Mouse (Mus musculus) bone marrow, adult 2 months (tissue): ENCODE data around the gene Cacfd1. TPM values are rescaled to one million over a fixed set of nuclear protein-coding genes. Genes with fewer than 3 reads are reported as not detected.

Experiments
- H3K27ac ChIP-seq: fragments of 200-500 bp; 2 replicates; pipeline ENCODE4 v1.5.1; 2012; ENCODE audit warnings: low read depth, mild to moderate bottlenecking, control low read depth, inconsistent platforms, low read length; ENCODE audit not compliant: control insufficient read depth, poor library complexity, insufficient read depth
- H3K4me1 ChIP-seq: fragments of 200-500 bp; 2 replicates; pipeline ENCODE4 v1.6.1; 2011; ENCODE audit warnings: low read length; ENCODE audit not compliant: control insufficient read depth, insufficient read depth
- H3K4me3 ChIP-seq: fragments of 200-500 bp; replicated peaks from 2 replicates; pipeline ENCODE3; 2011; ENCODE audit warnings: mild to moderate bottlenecking, low read depth, low read length, control low read depth; ENCODE audit not compliant: control insufficient read depth
- CTCF ChIP-seq: fragments of 200-500 bp; IDR thresholded peaks from 2 replicates; pipeline ENCODE4 v1.5.1; 2011; ENCODE audit warnings: low read length, control low read depth; ENCODE audit not compliant: control insufficient read depth, insufficient read depth
- POLR2A ChIP-seq: fragments of 200-500 bp; IDR thresholded peaks from 2 replicates; pipeline ENCODE4 v1.6.1; 2011; ENCODE audit warnings: low read depth, mild to moderate bottlenecking, control low read depth, low read length, borderline replicate concordance; ENCODE audit not compliant: control insufficient read depth
- WGBS: fragments of 180-500 bp; shearing (Covaris S2); methylation state at CpG from one replicate; pipeline ENCODE4 v1.1.7; 2018; 5-methylcytosine and 5-hydroxymethylcytosine counted together
- polyA plus RNA-seq: library from polyadenylated mRNA; stranded (reverse); fragments of >200 nt; gene quantifications from 2 replicates; pipeline ENCODE4 v1.2.4, GENCODE M21; 2011; ENCODE audit warnings: low replicate concordance; ENCODE audit not compliant: missing spikeins, insufficient read depth, insufficient read length

Cacfd1 gene
- polyA plus RNA-seq, result 11.8 and 20.8 TPM in 2 replicates

DNA sequence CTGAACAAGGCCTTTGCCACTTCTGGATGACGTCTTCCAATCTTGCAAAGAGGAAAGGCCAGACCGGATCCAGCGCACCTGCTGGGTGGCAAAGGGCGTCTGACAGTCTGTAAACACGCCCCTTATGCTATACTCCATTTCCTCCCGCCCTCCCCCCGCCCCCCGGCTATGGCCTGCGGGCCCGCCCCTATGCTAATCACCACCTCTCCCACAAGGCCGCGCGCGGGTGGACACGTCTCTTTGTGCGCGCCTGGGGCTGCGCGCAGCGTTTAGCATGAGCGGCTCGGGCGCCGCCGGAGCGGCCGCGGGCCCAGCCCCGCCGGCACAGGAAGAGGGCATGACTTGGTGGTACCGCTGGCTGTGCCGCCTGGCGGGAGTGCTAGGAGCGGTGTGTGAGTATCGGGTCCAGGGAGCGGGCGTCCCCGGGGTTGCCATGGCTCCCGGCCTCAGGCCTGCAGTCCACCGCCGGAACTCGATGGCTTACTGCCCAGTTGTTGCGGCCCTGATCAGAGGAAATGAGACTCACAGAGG is at the start of gene Cacfd1:
Cacfd1 (plus strand) TSS at position 213 of the 531 bp plus-strand sequence.
- TF ChIP-seq CTCF (no peak), POLR2A (peak; percentile 32; the same call in 1 of the 2 replicates)
- Histone ChIP-seq H3K4me3 (peak within 1 kb of the TSS; percentile 72), H3K27ac (peak within 1 kb of the TSS; percentile 70), H3K4me1 (peaks cover 4% of the 10 kb centered on the region; the same call in 1 of the 2 replicates)
- under 1% methylated on average over 43 of the region's 43 CpGs for WGBS

DNA sequence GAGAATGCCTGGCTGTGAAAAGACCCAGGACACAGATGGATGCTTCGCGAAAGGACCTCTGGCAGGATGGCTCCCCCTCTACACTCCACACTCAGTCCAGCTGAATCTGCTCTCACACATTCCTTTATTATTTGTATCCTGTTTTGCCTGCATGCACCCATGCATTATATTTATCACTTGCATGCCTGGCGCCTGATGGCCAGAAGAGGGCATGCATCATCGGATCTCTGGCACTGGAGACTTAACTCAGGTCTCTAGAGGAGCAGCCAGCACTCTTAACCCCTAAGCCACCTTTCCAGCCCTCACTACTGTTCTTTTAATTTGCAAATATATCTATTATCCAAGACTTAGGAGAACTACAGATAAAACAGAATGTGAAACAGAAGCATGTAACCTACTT is 49.0 kb upstream of the Cacfd1 start:
- Histone ChIP-seq H3K27ac (no peak overlapping the region), H3K4me3 (no peak overlapping the region), H3K4me1 (no peaks in the 10 kb centered on the region; the same call in 1 of the 2 replicates)
- WGBS, result 77% methylated on average over 4 of the region's 4 CpGs
- TF ChIP-seq POLR2A (no peak), CTCF (peak; percentile 20; the same call in 1 of the 2 replicates)

DNA sequence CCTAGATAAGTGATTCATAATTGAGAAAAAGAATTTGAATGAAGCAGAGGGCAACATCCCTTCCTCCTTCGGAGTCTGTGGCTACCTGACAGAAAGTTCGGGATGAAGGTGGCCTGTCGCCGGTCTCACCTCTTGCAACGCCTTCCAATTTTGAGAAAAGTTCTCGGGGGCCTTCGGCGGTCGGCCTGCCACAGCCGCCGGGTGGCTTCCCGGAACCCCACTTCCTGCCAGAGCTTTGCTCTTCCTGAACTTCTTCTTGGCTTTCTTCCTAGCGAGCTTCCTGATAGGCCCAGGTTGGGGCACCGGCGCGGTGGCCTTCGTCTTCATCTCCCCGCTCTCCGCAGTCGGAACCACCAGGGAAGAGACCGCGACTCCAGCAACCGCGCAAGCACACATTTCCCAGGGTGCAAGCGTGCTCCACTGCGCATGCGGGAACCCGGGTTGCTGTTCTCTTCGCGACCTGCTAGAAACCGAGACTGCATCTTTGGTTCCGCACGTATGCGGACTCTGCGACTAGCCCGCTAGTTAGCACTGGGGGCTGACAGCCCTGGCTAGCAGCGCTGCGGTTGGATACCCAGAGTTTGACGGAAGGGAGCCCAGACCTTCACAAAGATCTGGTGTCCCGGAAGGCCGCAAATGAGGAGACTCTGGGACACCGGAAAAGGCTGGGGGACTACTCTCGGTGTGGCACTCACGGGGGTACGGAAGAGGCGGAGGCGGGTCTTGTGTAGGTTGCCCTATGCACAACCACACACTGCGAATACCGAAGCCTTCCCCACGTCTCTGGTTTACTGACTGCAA is 45.6 kb upstream of the Cacfd1 start, which contains the start of gene Rexo4:
Rexo4 (minus strand) TSS at position 464 of the 801 bp plus-strand sequence.
- H3K27ac ChIP-seq, result peak within 1 kb of the TSS; percentile 92
- H3K4me3 ChIP-seq, result peak within 1 kb of the TSS; percentile 73
- H3K4me1 ChIP-seq, result no peaks in the 10 kb centered on the region; the same call in 1 of the 2 replicates
- TF ChIP-seq CTCF (no peak), POLR2A (peak; percentile 58; the same call in 1 of the 2 replicates)
- WGBS, result under 1% methylated on average over 50 of the region's 50 CpGs

DNA sequence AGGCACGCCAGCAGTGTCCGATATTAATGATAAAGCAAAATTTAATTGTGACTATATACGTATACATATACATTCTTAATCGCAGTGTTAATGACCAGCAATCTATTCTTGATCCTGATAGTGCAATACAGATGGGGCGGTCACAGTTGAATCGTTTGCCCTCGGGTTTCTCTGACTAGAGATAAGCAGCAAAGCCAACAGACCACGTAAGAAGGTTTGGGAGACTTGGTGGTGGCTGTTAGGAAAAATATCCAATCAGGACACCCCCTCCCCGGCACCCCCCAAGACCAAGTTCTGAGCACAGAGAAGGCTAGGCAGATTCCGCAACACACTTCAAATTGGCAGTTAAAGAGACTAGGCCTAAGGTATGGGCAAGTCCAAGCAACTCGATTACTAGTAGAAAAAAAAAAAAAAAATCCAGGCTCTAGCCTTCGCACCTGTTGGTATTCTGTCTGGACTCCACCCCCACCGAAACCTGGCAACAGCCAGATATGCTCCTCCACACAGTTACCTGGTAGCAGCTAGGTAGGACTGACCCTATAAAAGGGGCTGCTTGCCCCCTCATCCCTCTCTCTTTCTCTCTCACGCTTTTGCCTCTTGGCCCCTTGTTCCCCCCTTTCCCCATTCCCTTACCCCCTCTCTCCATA is 44.9 kb upstream of the Cacfd1 start:
- 18% methylated on average over 14 of the region's 14 CpGs for WGBS
- peak overlapping the region; percentile 73 for H3K4me3 ChIP-seq
- H3K4me1 ChIP-seq, result no peaks in the 10 kb centered on the region; the same call in 1 of the 2 replicates
- no peak overlapping the region; the same call in 1 of the 2 replicates for H3K27ac ChIP-seq
- TF ChIP-seq POLR2A (no peak), CTCF (no peak)

DNA sequence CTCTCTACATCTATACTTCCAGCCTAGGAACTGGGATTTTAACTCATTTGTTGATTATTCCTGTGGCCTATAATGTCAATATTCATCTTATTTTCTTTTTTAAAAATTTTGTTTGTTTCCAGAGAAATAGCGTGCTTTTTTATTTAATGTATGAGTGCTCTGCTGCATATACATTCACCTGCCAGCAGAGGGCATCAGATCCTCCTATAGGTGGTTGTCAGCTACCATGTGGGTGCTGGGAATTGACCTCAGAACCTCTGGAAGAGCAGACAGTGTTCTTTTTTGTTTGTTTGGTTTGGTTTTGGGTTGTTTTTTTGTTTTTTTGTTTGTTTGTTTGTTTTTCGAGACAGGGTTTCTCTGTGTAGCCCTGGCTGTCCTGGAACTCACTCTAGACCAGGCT is 42.5 kb upstream of the Cacfd1 start:
- TF ChIP-seq CTCF (no peak), POLR2A (no peak)

DNA sequence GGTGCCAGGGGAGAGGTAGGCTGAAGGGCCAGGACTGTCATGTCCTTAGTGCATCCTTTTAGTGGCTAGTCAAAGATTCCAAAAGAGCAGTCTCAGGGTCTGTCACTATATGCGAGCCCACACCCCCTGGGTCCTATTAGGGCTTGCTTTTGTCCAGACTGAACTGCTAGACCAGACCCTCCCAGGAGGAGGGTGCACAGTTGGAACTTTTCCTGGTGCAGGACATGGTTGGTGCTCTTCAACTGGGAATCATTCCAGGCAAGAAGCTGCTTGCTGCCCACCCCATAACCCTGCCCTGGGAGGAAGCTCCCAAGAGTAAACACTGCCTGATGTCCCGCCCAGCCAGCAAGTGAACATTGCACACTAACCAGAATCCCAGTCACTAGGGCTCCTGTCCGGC is 36.6 kb upstream of the Cacfd1 start, which contains the start of gene Adamts13:
Adamts13 (plus strand) TSS at position 301 of the 400 bp plus-strand sequence.
- 67% methylated on average over 3 of the region's 3 CpGs for WGBS
- TF ChIP-seq POLR2A (no peak), CTCF (no peak)
- Histone ChIP-seq H3K4me3 (no peak within 1 kb of the TSS), H3K4me1 (no peaks in the 10 kb centered on the region), H3K27ac (no peak within 1 kb of the TSS)

More for the DNA sequence above, 42.5 kb upstream of the Cacfd1 start:
- WGBS, result 77% methylated on average over 2 of the region's 2 CpGs
- Histone ChIP-seq H3K4me3 (no peak overlapping the region), H3K4me1 (no peaks in the 10 kb centered on the region; the same call in 1 of the 2 replicates), H3K27ac (no peak overlapping the region)

DNA sequence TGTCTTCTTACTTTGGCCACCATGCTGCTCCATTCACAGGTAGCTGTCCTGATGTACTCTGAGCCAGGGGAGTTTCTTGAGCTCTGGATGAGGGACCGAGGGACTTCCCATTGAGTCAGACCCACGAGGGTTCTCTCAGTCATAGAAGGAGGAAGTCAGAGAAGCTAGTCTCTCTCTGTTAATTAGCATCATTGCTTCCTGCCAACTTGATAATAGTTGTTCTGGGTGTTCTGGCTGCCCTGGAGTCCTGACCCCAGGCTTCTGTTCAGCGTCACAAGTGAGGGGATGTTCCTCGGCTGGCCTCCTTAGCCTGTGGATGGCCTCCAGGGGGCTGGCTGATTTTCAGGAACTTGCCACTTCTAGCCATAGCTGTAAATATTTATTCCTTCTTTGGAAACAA is 35.8 kb upstream of the Cacfd1 start:
- Histone ChIP-seq H3K27ac (no peak overlapping the region), H3K4me3 (no peak overlapping the region), H3K4me1 (no peaks in the 10 kb centered on the region)
- TF ChIP-seq CTCF (no peak), POLR2A (no peak)
- 2% methylated on average over 4 of the region's 4 CpGs for WGBS

DNA sequence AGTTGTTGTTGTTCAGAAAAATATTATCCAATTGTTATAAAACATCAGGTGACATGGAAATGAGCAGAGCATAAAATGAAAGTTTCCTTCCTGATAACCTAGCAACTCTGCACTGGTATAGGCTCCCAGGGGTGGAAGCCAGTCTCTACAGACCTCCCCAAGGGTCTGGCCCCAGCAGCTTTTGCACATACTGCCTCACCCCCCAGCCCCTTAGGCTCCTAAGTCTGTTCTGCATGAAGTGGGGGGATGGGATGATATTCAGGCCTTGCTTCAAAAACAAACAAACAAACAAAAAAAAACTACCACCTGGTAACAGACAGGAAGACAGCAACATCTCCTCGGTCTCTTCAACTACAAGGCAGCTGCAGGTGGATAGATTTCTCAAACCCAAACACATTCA is 29.4 kb upstream of the Cacfd1 start:
- Histone ChIP-seq H3K27ac (no peak overlapping the region), H3K4me1 (no peaks in the 10 kb centered on the region), H3K4me3 (no peak overlapping the region)
- WGBS, result 65% methylated on average over 1 of the region's 1 CpGs
- TF ChIP-seq POLR2A (no peak), CTCF (no peak)

DNA sequence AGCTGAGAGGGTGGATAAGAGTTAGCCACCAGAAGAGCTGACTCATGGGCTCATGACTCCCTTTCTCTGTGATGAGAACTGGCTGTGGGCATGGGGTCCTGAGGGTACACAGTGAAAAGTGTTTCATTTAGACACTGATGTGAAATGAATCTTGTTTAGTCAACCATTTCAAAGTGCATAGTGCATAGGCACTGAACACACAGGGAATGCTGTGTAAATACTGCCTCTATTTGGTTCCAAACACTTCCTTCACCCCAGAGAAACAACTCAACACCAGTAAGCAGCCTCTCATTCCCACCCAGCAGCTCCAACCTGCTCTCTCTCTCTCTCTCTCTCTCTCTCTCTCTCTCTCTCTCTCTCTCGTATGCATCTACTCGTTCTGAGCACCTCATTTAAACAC is 25.5 kb upstream of the Cacfd1 start:
- TF ChIP-seq CTCF (no peak), POLR2A (no peak)
- Histone ChIP-seq H3K4me1 (no peaks in the 10 kb centered on the region), H3K27ac (no peak overlapping the region), H3K4me3 (no peak overlapping the region)
- WGBS, result 71% methylated on average over 2 of the region's 2 CpGs
